24 mouse cellular contexts compared by ENCODE assay signal in the genomic region with DNA sequence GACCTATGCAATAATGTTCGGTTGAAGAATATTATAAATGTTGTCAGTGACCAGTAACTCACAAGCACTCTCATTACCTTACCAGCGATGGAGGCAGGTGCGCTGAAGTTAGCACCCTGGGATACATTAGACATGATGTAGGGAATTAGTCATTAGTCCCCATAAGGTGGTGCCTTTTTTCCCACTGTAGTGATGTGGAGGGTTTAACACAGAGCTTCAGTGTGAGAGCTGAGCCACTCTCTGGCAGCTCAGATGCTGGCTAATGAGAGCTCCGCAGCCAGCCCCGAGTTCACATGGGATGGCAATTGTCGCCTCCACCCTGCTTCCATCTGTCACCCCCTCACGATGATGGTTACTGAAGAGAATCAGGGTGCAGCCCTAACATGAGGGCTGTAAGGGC.
DNase-seq lines count a peak whose midpoint lies in the region; ATAC-seq and TF ChIP-seq lines count a peak whose summit lies in the region.
"Had no signal": no experiment of that assay in that cellular context is flagged by ENCODE, and none has a peak within 500 bp of the region (broad histone marks: within the 10 kb centered on the region; RNA-seq: fewer than 3 reads in every experiment).

No protein-coding gene starts in this region.

- 0 out of 2 replicates have a peak, but pooled peaks cover 3% of the 10 kb centered on the region for H3K27me3 ChIP-seq in forebrain, embryonic 13.5 days
- peaks cover 5% of the 10 kb centered on the region; the same call in 1 of the 2 replicates for H3K27me3 ChIP-seq in forebrain, embryonic 15.5 days
- H3K27me3 ChIP-seq in limb, embryonic 13.5 days: 0 out of 2 replicates have a peak, but pooled peaks cover 3% of the 10 kb centered on the region
- peaks cover 15% of the 10 kb centered on the region for H3K27me3 ChIP-seq in limb, embryonic 10.5 days (ENCODE audit: low read depth, poor library complexity, severe bottlenecking)
- H3K27me3 ChIP-seq: embryonic facial prominence, embryonic 12.5 days; hindbrain, embryonic 12.5 days; hindbrain, embryonic 15.5 days had no signal

- no peaks in the 10 kb centered on the region for H3K36me3 ChIP-seq in forebrain, embryonic 13.5 days (ENCODE audit: poor library complexity, severe bottlenecking)
- H3K36me3 ChIP-seq in forebrain, embryonic 15.5 days: no peaks in the 10 kb centered on the region
- no peaks in the 10 kb centered on the region for H3K36me3 ChIP-seq in limb, embryonic 13.5 days
- H3K36me3 ChIP-seq in limb, embryonic 10.5 days: no peaks in the 10 kb centered on the region
- H3K36me3 ChIP-seq: embryonic facial prominence, embryonic 12.5 days; embryonic facial prominence, embryonic 15.5 days; hindbrain, embryonic 12.5 days; hindbrain, embryonic 15.5 days had no signal

- no peak overlapping the region for H3K4me3 ChIP-seq in forebrain, embryonic 13.5 days
- H3K4me3 ChIP-seq in forebrain, embryonic 15.5 days: no peak overlapping the region
- H3K4me3 ChIP-seq in limb, embryonic 13.5 days: no peak overlapping the region
- no peak overlapping the region for H3K4me3 ChIP-seq in limb, embryonic 10.5 days
- H3K4me3 ChIP-seq: embryonic facial prominence, embryonic 12.5 days; embryonic facial prominence, embryonic 15.5 days; gastrocnemius, adult 2 months; hindbrain, embryonic 12.5 days; hindbrain, embryonic 15.5 days had no signal

- peaks cover 7% of the 10 kb centered on the region for H3K4me1 ChIP-seq in forebrain, embryonic 13.5 days
- H3K4me1 ChIP-seq in forebrain, embryonic 15.5 days: peaks cover 14% of the 10 kb centered on the region
- H3K4me1 ChIP-seq in limb, embryonic 13.5 days: peaks cover 19% of the 10 kb centered on the region
- peaks cover 10% of the 10 kb centered on the region for H3K4me1 ChIP-seq in limb, embryonic 10.5 days
- H3K4me1 ChIP-seq: embryonic facial prominence, embryonic 12.5 days; embryonic facial prominence, embryonic 15.5 days had no signal

- no peak overlapping the region for H3K9ac ChIP-seq in forebrain, embryonic 13.5 days
- no peak overlapping the region for H3K9ac ChIP-seq in forebrain, embryonic 15.5 days (replicated peaks)
- no peak overlapping the region for H3K9ac ChIP-seq in limb, embryonic 13.5 days
- H3K9ac ChIP-seq: embryonic facial prominence, embryonic 12.5 days; embryonic facial prominence, embryonic 15.5 days; forebrain, postnatal 0 days; hindbrain, embryonic 12.5 days; hindbrain, embryonic 15.5 days had no signal

- H3K4me2 ChIP-seq in forebrain, embryonic 13.5 days: no peak overlapping the region
- H3K4me2 ChIP-seq in forebrain, embryonic 15.5 days (replicated peaks): no peak overlapping the region
- H3K4me2 ChIP-seq in limb, embryonic 13.5 days (replicated peaks): no peak overlapping the region; the same call in 1 of the 2 replicates
- H3K4me2 ChIP-seq: embryonic facial prominence, embryonic 12.5 days; embryonic facial prominence, embryonic 15.5 days; heart, embryonic 11.5 days; hindbrain, embryonic 12.5 days; hindbrain, embryonic 15.5 days had no signal

- no peaks in the 10 kb centered on the region for H3K9me3 ChIP-seq in forebrain, embryonic 13.5 days (replicated peaks)
- no peaks in the 10 kb centered on the region for H3K9me3 ChIP-seq in forebrain, embryonic 15.5 days
- H3K9me3 ChIP-seq in limb, embryonic 13.5 days: no peaks in the 10 kb centered on the region
- H3K9me3 ChIP-seq in limb, embryonic 10.5 days (replicated peaks): no peaks in the 10 kb centered on the region
- H3K9me3 ChIP-seq: embryonic facial prominence, embryonic 12.5 days; embryonic facial prominence, embryonic 15.5 days; hindbrain, embryonic 12.5 days; hindbrain, embryonic 15.5 days had no signal

- DNase-seq in layer of hippocampus, adult 18-20 months (ENCODE audit: low spot score in 2 of 2): peak; percentile 5 to 23
- DNase-seq in layer of hippocampus, adult 9-10 months (ENCODE audit: low spot score): no peak
- no peak for DNase-seq in limb, embryonic 10.5 days (ENCODE audit: low spot score)
- peak; percentile 60 for DNase-seq in brain, embryonic 14.5 days (ENCODE audit: low read depth)
- no peak for DNase-seq in natural killer cell, adult 2 months (ENCODE audit: low spot score in 2 of 2)
- DNase-seq: adrenal gland, postnatal 10 days; adrenal gland, postnatal 36 days; cerebellum, adult 11 months; cerebellum, adult 2 months; cerebellum, adult 9-11 months; cerebellum, postnatal 25 days; gastrocnemius, adult 2 months; gastrocnemius, postnatal 14 days; heart, adult 11 months had no signal

- no peak for TF ChIP-seq CTCF in brain, embryonic 14.5 days (IDR thresholded peaks at IDR 0.05; ENCODE audit: borderline replicate concordance, extremely low read depth, insufficient read depth, insufficient read length)

- TF ChIP-seq POLR2A in brain, embryonic 14.5 days (IDR thresholded peaks at IDR 0.05; ENCODE audit: borderline replicate concordance, extremely low read depth, insufficient read depth, insufficient read length, poor library complexity, severe bottlenecking): no peak

- no peak overlapping the region for H3K27ac ChIP-seq in forebrain, embryonic 13.5 days
- no peak overlapping the region for H3K27ac ChIP-seq in forebrain, embryonic 15.5 days (replicated peaks)
- no peak overlapping the region; the same call in 1 of the 2 replicates for H3K27ac ChIP-seq in limb, embryonic 13.5 days
- H3K27ac ChIP-seq in limb, embryonic 10.5 days: no peak overlapping the region
- H3K27ac ChIP-seq: embryonic facial prominence, embryonic 12.5 days; embryonic facial prominence, embryonic 15.5 days; gastrocnemius, adult 2 months; hindbrain, embryonic 12.5 days had no signal

- ATAC-seq in forebrain, embryonic 13.5 days: peak; percentile 33; the same call in 1 of the 2 replicates
- no peak for ATAC-seq in forebrain, embryonic 15.5 days (replicated peaks)
- peak; percentile 54 for ATAC-seq in limb, embryonic 13.5 days (ENCODE audit: low FRiP score, low read depth)
- ATAC-seq: activated CD4-positive, CD25-positive, alpha-beta regulatory T cell, adult 4 months had no signal

- WGBS in forebrain, embryonic 13.5 days: 83% methylated on average over 7 of the region's 7 CpGs
- WGBS in forebrain, embryonic 15.5 days: 74% methylated on average over 7 of the region's 7 CpGs
- 68% methylated on average over 7 of the region's 7 CpGs for WGBS in limb, embryonic 13.5 days
- WGBS in limb, embryonic 10.5 days: 87% methylated on average over 7 of the region's 7 CpGs

Comparison
In these comparisons a context has a peak if more than half of its experiments do, and no peak if none do; other contexts are left out.
1. DNase-seq: peak in layer of hippocampus, adult 18-20 months (2 of 2) and brain, embryonic 14.5 days (single experiment); none in layer of hippocampus, adult 9-10 months (single experiment), limb, embryonic 10.5 days (single experiment) and natural killer cell, adult 2 months (0 of 2).